14 mouse cellular contexts compared by ENCODE assay signal in genomic region chr3:83895111-83895510, GRCm38 (mm10).
"Had no signal": no experiment of that assay in that cellular context is flagged by ENCODE, and none has a peak within 500 bp of the region (broad histone marks: within the 10 kb centered on the region; RNA-seq: fewer than 3 reads in every experiment).

No protein-coding gene starts in this region.

- H3K9me3 ChIP-seq: neural tube, embryonic 13.5 days; neural tube, embryonic 15.5 days; stomach, embryonic 15.5 days had no signal

- H3K4me1 ChIP-seq: neural tube, embryonic 13.5 days; stomach, embryonic 15.5 days had no signal

- H3K27me3 ChIP-seq: neural tube, embryonic 13.5 days; neural tube, embryonic 15.5 days; stomach, embryonic 15.5 days had no signal

- DNase-seq: retina, postnatal 1 day; right cerebral cortex, adult 18-20 months; right cerebral cortex, postnatal 14 days; right cerebral cortex, postnatal 25 days; right cerebral cortex, postnatal 4 days; thymus, adult 18-20 months; thymus, adult 2 months; thymus, postnatal 14 days; thymus, postnatal 25 days; thymus, postnatal 36 days had no signal

- H3K4me3 ChIP-seq: neural tube, embryonic 13.5 days; neural tube, embryonic 15.5 days; stomach, embryonic 15.5 days had no signal

- H3K27ac ChIP-seq: neural tube, embryonic 13.5 days; neural tube, embryonic 15.5 days; stomach, embryonic 15.5 days; stomach, postnatal 0 days had no signal

- H3K4me2 ChIP-seq: neural tube, embryonic 13.5 days; neural tube, embryonic 15.5 days; stomach, embryonic 15.5 days had no signal

- H3K9ac ChIP-seq: neural tube, embryonic 13.5 days; neural tube, embryonic 15.5 days; stomach, embryonic 15.5 days had no signal
